ENCODE assay signal across 22 mouse cellular contexts in genomic region chr14:23957270-23957669, GRCm38 (mm10). TPM values are rescaled to one million over a fixed set of nuclear protein-coding genes. Genes with fewer than 3 reads are reported as not detected.
DNase-seq lines count a peak whose midpoint lies in the region; ATAC-seq and TF ChIP-seq lines count a peak whose summit lies in the region.
"Had no signal": no experiment of that assay in that cellular context is flagged by ENCODE, and none has a peak within 500 bp of the region (broad histone marks: within the 10 kb centered on the region; RNA-seq: fewer than 3 reads in every experiment).

No protein-coding gene starts in this region.

- no peak overlapping the region for H3K4me2 ChIP-seq in kidney, embryonic 15.5 days
- H3K4me2 ChIP-seq in kidney, postnatal 0 days (ENCODE audit: low read length), result no peak overlapping the region
- H3K4me2 ChIP-seq: embryonic facial prominence, embryonic 13.5 days; embryonic facial prominence, embryonic 15.5 days; forebrain, embryonic 12.5 days had no signal

- H3K9me3 ChIP-seq in kidney, embryonic 15.5 days (replicated peaks), result no peaks in the 10 kb centered on the region
- no peaks in the 10 kb centered on the region for H3K9me3 ChIP-seq in kidney, postnatal 0 days (replicated peaks; ENCODE audit: low read length)
- H3K9me3 ChIP-seq: embryonic facial prominence, embryonic 13.5 days; embryonic facial prominence, embryonic 15.5 days; forebrain, embryonic 10.5 days; forebrain, embryonic 12.5 days had no signal

- no peak overlapping the region for H3K4me3 ChIP-seq in kidney, embryonic 15.5 days (replicated peaks)
- no peak overlapping the region for H3K4me3 ChIP-seq in kidney, postnatal 0 days (replicated peaks; ENCODE audit: low read depth, low read length)
- H3K4me3 ChIP-seq: embryonic facial prominence, embryonic 13.5 days; embryonic facial prominence, embryonic 15.5 days; erythroblast, embryonic 14.5 days; forebrain, embryonic 10.5 days; forebrain, embryonic 12.5 days had no signal

- WGBS in kidney, embryonic 15.5 days, result 62% methylated on average over 4 of the region's 4 CpGs
- 66% methylated on average over 4 of the region's 4 CpGs for WGBS in kidney, postnatal 0 days

- DNase-seq in kidney, postnatal 25 days, result no peak
- peak; percentile 57 for DNase-seq in kidney, postnatal 0 days (ENCODE audit: low spot score)
- no peak for DNase-seq in kidney, adult 18-20 months
- DNase-seq: adrenal gland, adult 2 months; adrenal gland, postnatal 10 days; adrenal gland, postnatal 25 days; cerebellum, adult 11 months; cerebellum, adult 18-20 months; cerebellum, adult 8-10 months; cerebellum, adult 9-11 months; cerebellum, postnatal 14 days; cerebellum, postnatal 36 days; embryo, embryonic 11 days had no signal

- no peak overlapping the region for H3K27ac ChIP-seq in kidney, embryonic 15.5 days
- H3K27ac ChIP-seq in kidney, postnatal 0 days, result no peak overlapping the region
- H3K27ac ChIP-seq: embryonic facial prominence, embryonic 13.5 days; embryonic facial prominence, embryonic 15.5 days; forebrain, embryonic 10.5 days; forebrain, embryonic 12.5 days had no signal

- ATAC-seq in kidney, embryonic 15.5 days (replicated peaks; ENCODE audit: low FRiP score), result peak; percentile 80
- peak; percentile 61; the same call in 1 of the 2 replicates for ATAC-seq in kidney, postnatal 0 days (replicated peaks; ENCODE audit: low FRiP score, low read depth)
- ATAC-seq: forebrain, embryonic 14.5 days; forebrain, embryonic 16.5 days had no signal

- no peaks in the 10 kb centered on the region for H3K36me3 ChIP-seq in kidney, embryonic 15.5 days
- no peaks in the 10 kb centered on the region for H3K36me3 ChIP-seq in kidney, postnatal 0 days (ENCODE audit: insufficient read depth, low read length)
- H3K36me3 ChIP-seq: embryonic facial prominence, embryonic 13.5 days; embryonic facial prominence, embryonic 15.5 days; forebrain, embryonic 10.5 days; forebrain, embryonic 12.5 days had no signal

- H3K4me1 ChIP-seq in kidney, embryonic 15.5 days, result 0 out of 2 replicates have a peak, but pooled peaks cover 6% of the 10 kb centered on the region
- no peaks in the 10 kb centered on the region; the same call in 1 of the 2 replicates for H3K4me1 ChIP-seq in kidney, postnatal 0 days (replicated peaks; ENCODE audit: insufficient read depth, low read length)
- H3K4me1 ChIP-seq: embryonic facial prominence, embryonic 13.5 days; embryonic facial prominence, embryonic 15.5 days; forebrain, embryonic 10.5 days; forebrain, embryonic 12.5 days had no signal

- no peak overlapping the region for H3K9ac ChIP-seq in kidney, embryonic 15.5 days
- no peak overlapping the region for H3K9ac ChIP-seq in kidney, postnatal 0 days (ENCODE audit: low read depth, low read length)
- H3K9ac ChIP-seq: embryonic facial prominence, embryonic 13.5 days; embryonic facial prominence, embryonic 15.5 days; forebrain, embryonic 12.5 days had no signal

- H3K27me3 ChIP-seq in kidney, embryonic 15.5 days, result no peaks in the 10 kb centered on the region
- no peaks in the 10 kb centered on the region for H3K27me3 ChIP-seq in kidney, postnatal 0 days (ENCODE audit: insufficient read depth, low read length)
- H3K27me3 ChIP-seq: embryonic facial prominence, embryonic 13.5 days; embryonic facial prominence, embryonic 15.5 days; forebrain, embryonic 12.5 days had no signal

- no peak for TF ChIP-seq CTCF in kidney, postnatal 0 days (IDR thresholded peaks at IDR 0.05; ENCODE audit: low read depth)

RNA-seq across cellular contexts. Expression of gene Kcnma1, which starts 57.0 kb away (rescaled TPM):
- 1.8 and 2.5 TPM in 2 replicates for polyA plus RNA-seq in kidney, embryonic 15.5 days (2015; fragmentation: Nextera tagmentation; extraction: Ambion mirVana)
- 2.1 and 2.6 TPM in 2 replicates for polyA plus RNA-seq in kidney, postnatal 0 days (2015; fragmentation: Nextera tagmentation; extraction: Ambion mirVana)
- polyA plus RNA-seq: C2C12; erythroblast, embryonic 14.5 days had no signal
